Mouse (Mus musculus) kidney, embryonic 14.5 days (tissue): ENCODE measurements around the gene Elmod3. TPM values are rescaled to one million over a fixed set of nuclear protein-coding genes. Genes with fewer than 3 reads are reported as not detected.

Source experiments
- ATAC-seq: fragments of 200-750 bp; cut with Nextera tagmentation; 2 replicates; pipeline ENCODE4 v1.8.0; 2017; ENCODE audit warnings: moderate number of reproducible peaks, mild to moderate bottlenecking, moderate TSS enrichment, moderate library complexity; ENCODE audit not compliant: low FRiP score, low TSS enrichment
- H3K27ac ChIP-seq: fragments of 300-500 bp; sonication (generic); 2 replicates; pipeline ENCODE4 v1.5.1; 2014; ENCODE audit warnings: low read depth, mild to moderate bottlenecking, low read length, moderate library complexity, mixed read lengths
- H3K27me3 ChIP-seq: fragments of 300-500 bp; sonication (generic); 2 replicates; pipeline ENCODE4 v1.6.1; 2014; ENCODE audit warnings: mild to moderate bottlenecking, low read length; ENCODE audit not compliant: control insufficient read depth, insufficient read depth
- H3K36me3 ChIP-seq: fragments of 300-500 bp; sonication (generic); 2 replicates; pipeline ENCODE4 v1.6.1; 2014; ENCODE audit warnings: low read length, mixed read lengths; ENCODE audit not compliant: control insufficient read depth, insufficient read depth
- H3K4me1 ChIP-seq: fragments of 300-500 bp; sonication (generic); 2 replicates; pipeline ENCODE4 v1.6.1; 2014; ENCODE audit warnings: low read length, mixed read lengths; ENCODE audit not compliant: control insufficient read depth, insufficient read depth
- H3K4me2 ChIP-seq: fragments of 300-500 bp; sonication (generic); replicated peaks from 2 replicates; pipeline ENCODE4 v1.6.1; 2014; ENCODE audit warnings: low read depth, mild to moderate bottlenecking, low read length
- H3K4me3 ChIP-seq: fragments of 300-500 bp; sonication (generic); 2 replicates; pipeline ENCODE4 v1.5.1; 2014; ENCODE audit warnings: mild to moderate bottlenecking, low read length
- H3K9ac ChIP-seq: fragments of 300-500 bp; sonication (generic); 2 replicates; pipeline ENCODE4 v1.6.1; 2014; ENCODE audit warnings: low read depth, mild to moderate bottlenecking, low read length, moderate library complexity
- H3K9me3 ChIP-seq: fragments of 300-500 bp; sonication (generic); 2 replicates; pipeline ENCODE4 v1.6.1; 2016; ENCODE audit warnings: low read length; ENCODE audit not compliant: control insufficient read depth
- WGBS: fragments of 180-500 bp; shearing (Covaris S2); extraction: QIAGEN DNeasy Blood & Tissue Kit; methylation state at CpG from one replicate; pipeline ENCODE4 v1.1.7; 2014; 5-methylcytosine and 5-hydroxymethylcytosine counted together
- polyA plus RNA-seq: library from polyadenylated mRNA; unstranded; fragments of >200 nt; fragmentation: Nextera tagmentation; extraction: Ambion mirVana; gene quantifications from 2 replicates; pipeline ENCODE4 v1.2.1, GENCODE M21; 2014

The Elmod3 gene
- polyA plus RNA-seq, 1 experiment from 2014 or later = 15.0 TPM

DNA sequence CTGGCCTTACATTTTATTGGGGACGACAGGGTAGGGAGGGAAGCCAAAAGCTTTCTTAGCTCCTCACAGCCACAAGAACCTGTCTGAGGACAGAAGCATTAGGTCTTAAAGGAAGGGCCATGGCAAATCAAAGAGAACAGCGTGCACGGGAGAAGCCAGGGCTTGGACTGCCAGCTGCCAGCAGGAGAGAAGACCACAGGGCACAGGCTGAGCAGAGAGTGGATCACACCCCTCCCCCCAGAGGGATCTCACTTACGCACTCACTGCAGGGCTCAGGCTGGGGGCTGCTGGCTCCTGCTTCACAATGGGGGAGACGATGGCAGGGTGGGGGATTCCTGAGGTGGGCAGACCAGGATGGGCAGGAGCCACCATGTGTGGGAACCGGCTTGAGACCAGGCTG, 33.5 kb upstream of the Elmod3 start:
- no peak for ATAC-seq
- no peak overlapping the region for H3K4me3 ChIP-seq
- 63% methylated on average over 6 of the region's 6 CpGs for WGBS
- H3K9me3 ChIP-seq = no peaks in the 10 kb centered on the region
- H3K36me3 ChIP-seq = peaks cover 62% of the 10 kb centered on the region
- no peak overlapping the region for H3K27ac ChIP-seq
- no peak overlapping the region for H3K4me2 ChIP-seq
- no peak overlapping the region for H3K9ac ChIP-seq
- H3K27me3 ChIP-seq = no peaks in the 10 kb centered on the region
- H3K4me1 ChIP-seq = peaks cover 7% of the 10 kb centered on the region

DNA sequence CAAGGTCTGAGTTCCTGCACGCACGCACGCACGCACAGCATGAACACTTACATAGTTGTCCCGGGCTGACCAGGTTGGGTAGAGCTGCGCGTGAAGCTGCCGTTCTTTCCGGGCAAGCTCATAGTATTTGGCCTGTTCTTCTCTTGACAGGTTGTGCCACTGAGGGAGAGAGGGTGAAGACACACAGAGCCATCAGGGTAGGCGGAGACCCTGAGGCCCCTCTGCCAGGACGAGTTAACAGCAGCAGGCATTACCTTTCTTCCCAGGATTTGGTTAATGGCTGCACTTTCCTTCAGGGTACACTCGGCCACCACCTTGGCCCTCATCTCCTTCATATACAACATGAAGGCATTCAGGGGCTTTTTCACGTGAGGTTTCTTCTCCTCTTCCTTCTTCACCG, 32.7 kb upstream of the Elmod3 start:
- no peak overlapping the region for H3K4me3 ChIP-seq
- H3K36me3 ChIP-seq = peaks cover 69% of the 10 kb centered on the region
- no peaks in the 10 kb centered on the region for H3K9me3 ChIP-seq
- 83% methylated on average over 14 of the region's 14 CpGs for WGBS
- H3K4me2 ChIP-seq = no peak overlapping the region
- no peak for ATAC-seq
- H3K27me3 ChIP-seq = no peaks in the 10 kb centered on the region
- no peak overlapping the region for H3K9ac ChIP-seq
- H3K4me1 ChIP-seq = no peaks in the 10 kb centered on the region; the same call in 1 of the 2 replicates
- H3K27ac ChIP-seq = no peak overlapping the region

DNA sequence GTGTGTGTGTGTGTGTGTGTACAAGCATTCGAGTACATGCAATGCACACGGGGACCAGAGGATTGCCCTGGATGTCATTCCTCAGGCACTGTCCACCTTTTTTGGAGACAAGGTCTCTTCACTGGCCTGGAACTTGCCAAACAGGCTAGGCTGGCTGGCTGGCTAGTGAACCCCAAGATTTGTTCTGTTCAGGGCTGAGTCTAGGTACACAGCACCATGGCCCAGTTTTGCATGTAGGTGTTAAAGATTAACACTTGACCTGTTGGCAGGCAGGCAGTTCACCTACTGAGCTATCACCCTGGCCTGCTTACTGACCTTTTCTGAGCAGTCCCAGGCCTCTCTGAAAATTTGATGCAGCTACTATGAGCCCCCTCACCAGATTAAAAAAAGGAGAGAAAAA, 32.2 kb upstream of the Elmod3 start:
- H3K27ac ChIP-seq = no peak overlapping the region
- no peak overlapping the region for H3K9ac ChIP-seq
- WGBS = 79% methylated on average over 2 of the region's 2 CpGs
- H3K36me3 ChIP-seq = peaks cover 70% of the 10 kb centered on the region
- H3K4me1 ChIP-seq = no peaks in the 10 kb centered on the region
- no peaks in the 10 kb centered on the region for H3K9me3 ChIP-seq
- H3K27me3 ChIP-seq = no peaks in the 10 kb centered on the region
- H3K4me2 ChIP-seq = no peak overlapping the region
- no peak overlapping the region for H3K4me3 ChIP-seq
- ATAC-seq = no peak

DNA sequence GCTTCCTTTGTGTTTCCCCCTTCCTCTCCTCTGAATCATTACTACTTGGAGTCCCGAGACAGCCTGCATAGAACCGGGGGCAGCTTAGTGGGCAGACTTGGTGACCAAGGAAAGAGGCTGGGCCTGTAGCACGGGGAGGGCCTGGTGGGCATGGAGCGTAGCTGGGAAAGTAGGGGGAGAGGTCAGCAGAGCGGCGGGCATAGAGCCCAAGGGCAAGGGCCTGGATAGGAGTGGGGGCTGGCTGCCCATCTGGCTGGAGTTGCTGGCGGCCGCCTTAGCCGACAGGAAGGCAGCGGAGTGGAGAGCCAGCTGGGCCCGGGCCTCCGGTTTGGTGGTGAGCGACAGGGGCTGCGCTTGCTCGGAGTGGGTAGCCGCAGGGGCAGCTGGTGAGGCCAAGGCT, 29.1 kb upstream of the Elmod3 start:
- H3K27ac ChIP-seq = 0 out of 2 replicates have a peak overlapping the region, but pooled peaks have one; percentile 17
- no peaks in the 10 kb centered on the region for H3K4me1 ChIP-seq
- H3K27me3 ChIP-seq = no peaks in the 10 kb centered on the region
- no peak overlapping the region for H3K4me2 ChIP-seq
- peak; percentile 66 for ATAC-seq
- H3K36me3 ChIP-seq = peaks cover 57% of the 10 kb centered on the region
- H3K9me3 ChIP-seq = no peaks in the 10 kb centered on the region
- no peak overlapping the region for H3K9ac ChIP-seq
- H3K4me3 ChIP-seq = no peak overlapping the region
- 80% methylated on average over 16 of the region's 16 CpGs for WGBS

DNA sequence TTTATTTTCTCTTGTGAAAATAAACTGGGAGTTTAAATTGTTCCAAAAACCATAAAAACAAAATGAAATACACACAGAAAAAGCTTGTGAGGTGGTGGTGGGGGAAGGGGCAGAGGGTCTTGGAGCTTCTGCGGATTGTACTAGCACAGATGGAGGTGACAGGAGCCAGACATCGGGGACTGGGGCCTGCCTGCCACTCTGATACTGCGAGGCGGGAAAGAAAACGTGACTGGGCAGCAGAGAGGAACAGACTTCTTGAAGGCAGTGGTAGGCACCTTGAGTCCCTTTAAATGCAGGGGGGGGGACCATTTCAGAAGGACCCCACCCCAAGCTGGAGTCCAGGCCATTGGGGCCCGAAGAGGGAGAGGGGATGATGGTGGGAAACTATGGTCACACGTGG, 28.2 kb upstream of the Elmod3 start:
- H3K9me3 ChIP-seq = no peaks in the 10 kb centered on the region
- ATAC-seq = no peak
- H3K27ac ChIP-seq = no peak overlapping the region
- WGBS = 81% methylated on average over 7 of the region's 7 CpGs
- no peak overlapping the region for H3K4me2 ChIP-seq
- no peak overlapping the region for H3K4me3 ChIP-seq
- H3K9ac ChIP-seq = no peak overlapping the region
- no peaks in the 10 kb centered on the region for H3K27me3 ChIP-seq
- H3K4me1 ChIP-seq = no peaks in the 10 kb centered on the region
- peaks cover 48% of the 10 kb centered on the region for H3K36me3 ChIP-seq

DNA sequence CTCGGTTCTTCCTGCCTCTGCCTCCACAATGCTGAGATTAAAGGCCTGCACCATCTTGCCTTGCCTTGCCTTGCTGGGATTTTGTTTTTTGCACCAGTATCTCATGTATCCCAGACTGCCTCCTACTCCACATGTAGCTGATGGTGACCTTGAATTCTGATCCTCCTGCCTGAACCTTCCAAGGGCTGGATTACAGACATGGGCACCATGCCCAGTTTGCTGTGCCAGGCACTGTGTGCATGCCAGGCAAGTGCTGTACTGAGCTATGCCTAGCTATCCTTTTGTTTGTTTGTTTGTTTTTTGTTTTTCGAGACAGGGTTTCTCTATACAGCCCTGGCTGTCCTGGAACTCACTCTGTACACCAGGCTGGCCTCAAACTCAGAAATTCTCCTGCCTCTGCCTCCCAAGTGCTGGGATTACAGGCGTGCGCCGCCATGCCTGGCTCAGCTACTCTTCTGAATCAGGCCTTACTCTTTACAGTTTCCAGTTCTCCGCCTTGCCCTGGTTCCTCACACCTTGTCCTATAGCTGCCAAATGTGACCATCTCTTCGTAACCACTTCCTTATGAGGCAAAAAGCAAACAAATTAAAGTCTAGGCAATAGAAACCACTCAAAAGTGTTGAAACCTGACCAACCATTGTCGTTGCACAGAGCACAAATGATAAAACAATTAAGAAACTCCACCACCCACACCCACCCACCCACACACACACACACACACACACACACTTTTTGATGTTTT, 25.6 kb upstream of the Elmod3 start:
- no peak overlapping the region for H3K27ac ChIP-seq
- H3K4me2 ChIP-seq = no peak overlapping the region
- WGBS = 91% methylated on average over 8 of the region's 8 CpGs
- H3K4me3 ChIP-seq = no peak overlapping the region
- H3K36me3 ChIP-seq = peaks cover 27% of the 10 kb centered on the region
- no peak overlapping the region for H3K9ac ChIP-seq
- no peaks in the 10 kb centered on the region for H3K9me3 ChIP-seq
- no peak for ATAC-seq
- no peaks in the 10 kb centered on the region for H3K4me1 ChIP-seq
- no peaks in the 10 kb centered on the region for H3K27me3 ChIP-seq

DNA sequence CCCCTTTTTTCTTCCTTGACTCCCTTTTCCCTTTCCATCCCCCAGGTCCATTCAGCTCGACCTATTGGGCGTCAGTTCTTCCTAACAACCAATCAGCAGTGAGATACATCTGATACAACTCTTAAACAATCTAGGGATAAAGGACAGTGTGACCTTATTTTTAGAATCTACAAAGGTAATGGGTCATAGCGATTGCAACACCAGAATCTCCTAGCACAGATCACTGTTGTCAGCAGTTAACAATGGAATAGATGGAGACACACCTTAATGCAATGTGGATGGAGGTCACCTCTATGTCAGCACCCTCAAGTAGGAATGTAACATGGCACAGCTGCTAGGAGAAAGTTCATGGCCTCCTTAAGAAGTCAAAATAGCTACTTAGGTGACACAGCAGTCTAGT, 24.7 kb upstream of the Elmod3 start:
- Histone ChIP-seq H3K9me3 (no peaks in the 10 kb centered on the region), H3K4me2 (no peak overlapping the region), H3K9ac (no peak overlapping the region), H3K36me3 (peaks cover 21% of the 10 kb centered on the region; the same call in 1 of the 2 replicates), H3K4me3 (no peak overlapping the region), H3K27me3 (no peaks in the 10 kb centered on the region), H3K4me1 (no peaks in the 10 kb centered on the region), H3K27ac (no peak overlapping the region)
- no peak for ATAC-seq
- WGBS = 40% methylated on average over 3 of the region's 3 CpGs

DNA sequence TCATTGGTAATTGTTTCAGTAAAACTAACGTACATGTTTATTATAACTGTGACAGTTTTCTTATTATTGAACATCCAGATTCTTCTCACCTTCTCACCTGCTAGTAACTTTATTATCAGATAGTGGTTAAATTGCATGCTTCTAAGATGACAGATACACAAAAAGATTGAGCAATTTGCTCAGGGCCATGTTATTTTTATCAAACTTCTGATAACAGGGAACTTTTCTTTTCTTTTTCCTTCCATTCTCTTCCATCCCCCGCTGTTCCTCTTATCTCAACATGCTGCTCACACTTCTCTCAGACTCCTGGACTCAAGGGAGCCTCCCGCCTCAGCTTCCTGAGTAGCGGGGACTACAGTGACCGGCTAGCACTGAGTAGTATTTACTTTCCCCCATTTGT, 22.7 kb upstream of the Elmod3 start:
- no peak overlapping the region for H3K27ac ChIP-seq
- no peak for ATAC-seq
- H3K4me1 ChIP-seq = peaks cover 6% of the 10 kb centered on the region; the same call in 1 of the 2 replicates
- H3K4me3 ChIP-seq = no peak overlapping the region
- no peak overlapping the region for H3K4me2 ChIP-seq
- H3K36me3 ChIP-seq = peaks cover under 1% of the 10 kb centered on the region; the same call in 1 of the 2 replicates
- H3K9me3 ChIP-seq = no peaks in the 10 kb centered on the region
- H3K27me3 ChIP-seq = no peaks in the 10 kb centered on the region
- 85% methylated on average over 5 of the region's 5 CpGs for WGBS
- no peak overlapping the region for H3K9ac ChIP-seq

DNA sequence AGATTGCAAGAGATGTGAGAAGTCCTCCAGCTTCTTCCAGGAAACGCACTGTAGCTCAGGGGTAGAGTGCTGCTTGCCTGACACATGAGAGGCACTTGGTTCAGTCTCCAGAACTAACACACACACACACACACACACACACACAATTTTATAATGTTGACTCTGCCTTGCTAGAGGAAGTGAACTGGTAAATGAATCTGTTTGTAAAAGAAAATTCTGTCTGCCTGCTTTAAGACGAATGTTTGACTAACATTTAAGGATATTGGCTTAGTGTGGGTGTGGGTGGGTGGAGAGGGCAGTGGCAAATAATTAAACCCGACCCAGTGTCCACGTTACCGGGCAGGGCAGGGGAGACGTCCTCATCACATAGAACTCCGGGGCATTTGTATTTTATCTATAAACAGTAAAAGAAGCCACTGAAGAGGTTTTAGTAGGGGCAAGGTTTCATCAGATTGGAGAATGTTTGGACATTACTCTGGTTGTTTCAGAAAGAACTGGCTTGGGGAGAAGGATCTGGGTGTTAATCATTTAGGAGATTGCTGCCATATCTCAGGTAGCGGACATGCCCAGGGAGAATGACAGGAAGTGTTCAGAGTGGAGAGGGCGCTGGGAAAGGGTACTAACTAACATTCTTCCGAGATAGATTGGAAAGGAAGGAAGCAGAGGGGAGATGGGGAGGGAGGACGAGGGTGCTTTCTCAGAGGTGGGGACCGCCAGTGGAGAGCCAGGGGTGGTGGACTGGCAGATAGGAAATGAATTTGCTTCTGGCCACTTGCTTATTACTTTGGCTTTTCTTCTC, 21.7 kb upstream of the Elmod3 start:
- Histone ChIP-seq H3K36me3 (no peaks in the 10 kb centered on the region), H3K27ac (peak overlapping the region; percentile 55; the same call in 1 of the 2 replicates), H3K9ac (no peak overlapping the region), H3K4me2 (peak overlapping the region; percentile 15; the same call in 1 of the 2 replicates), H3K27me3 (no peaks in the 10 kb centered on the region), H3K9me3 (no peaks in the 10 kb centered on the region), H3K4me1 (peaks cover 16% of the 10 kb centered on the region), H3K4me3 (no peak overlapping the region)
- WGBS = 29% methylated on average over 12 of the region's 12 CpGs
- no peak for ATAC-seq
